Mouse (Mus musculus) liver, adult 10 weeks (tissue): ENCODE results near the gene Acy3. TPM values are rescaled to one million over a fixed set of nuclear protein-coding genes. Genes with fewer than 3 reads are reported as not detected.

ENCODE experiments used
- polyA plus RNA-seq: library from polyadenylated mRNA; stranded (reverse); fragments of 350-450 nt; fragmentation: Illumina TruSeq; extraction: RNeasy Lipid Tissue Mini Kit (QIAGEN cat#74804); gene quantifications from one replicate; pipeline ENCODE4 v1.2.3, GENCODE M21; 2014; ENCODE audit warnings: low read depth, low replicate concordance

Acy3 gene
- polyA plus RNA-seq, result 15.3 TPM

DNA sequence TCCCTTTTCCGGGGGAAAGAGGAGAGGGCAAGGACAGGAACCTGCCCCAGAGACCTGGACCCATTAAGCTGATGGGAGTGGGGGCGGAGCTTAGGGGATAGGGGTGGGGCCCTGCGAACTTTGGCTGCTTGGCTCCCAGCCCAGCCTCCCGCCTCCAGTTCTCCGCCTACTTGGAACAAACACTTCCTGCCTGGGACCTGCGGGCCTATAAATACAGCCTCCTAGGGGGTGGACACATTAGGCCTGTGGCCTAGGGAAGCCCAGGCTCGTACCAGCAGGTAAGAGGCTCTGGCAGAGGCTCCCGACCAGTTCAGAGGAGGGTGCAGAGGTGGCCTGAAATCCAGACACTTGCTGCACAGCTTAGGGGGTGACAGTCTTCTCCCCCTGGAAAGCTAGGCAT, at the start of gene Acy3:
Gene Acy3 (plus strand): TSS at position 237 of the 400 bp plus-strand sequence.

DNA sequence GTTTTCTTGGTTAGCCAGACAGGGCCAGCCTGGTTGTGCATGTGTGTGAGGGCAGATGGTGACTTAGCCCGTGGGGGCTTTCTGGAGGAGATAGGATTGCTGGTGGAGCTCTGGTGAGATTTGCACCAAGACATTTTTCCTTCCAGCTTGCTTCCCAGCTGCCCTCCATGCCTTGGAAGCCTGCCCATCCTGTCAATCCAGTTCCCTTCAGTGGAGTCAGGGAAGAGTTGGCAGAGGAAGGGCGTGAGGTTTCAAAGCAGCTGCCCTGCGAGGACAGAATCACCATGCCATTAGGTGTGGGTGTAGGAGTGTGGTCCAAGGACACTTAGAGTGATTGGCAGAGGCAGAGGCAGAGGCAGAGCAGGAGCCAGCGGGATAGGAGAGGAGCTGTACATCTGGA, 27.9 kb upstream of the Acy3 start, which contains the start of gene Aldh3b3:
Gene Aldh3b3 (plus strand): TSS at position 176 of the 400 bp plus-strand sequence.

DNA sequence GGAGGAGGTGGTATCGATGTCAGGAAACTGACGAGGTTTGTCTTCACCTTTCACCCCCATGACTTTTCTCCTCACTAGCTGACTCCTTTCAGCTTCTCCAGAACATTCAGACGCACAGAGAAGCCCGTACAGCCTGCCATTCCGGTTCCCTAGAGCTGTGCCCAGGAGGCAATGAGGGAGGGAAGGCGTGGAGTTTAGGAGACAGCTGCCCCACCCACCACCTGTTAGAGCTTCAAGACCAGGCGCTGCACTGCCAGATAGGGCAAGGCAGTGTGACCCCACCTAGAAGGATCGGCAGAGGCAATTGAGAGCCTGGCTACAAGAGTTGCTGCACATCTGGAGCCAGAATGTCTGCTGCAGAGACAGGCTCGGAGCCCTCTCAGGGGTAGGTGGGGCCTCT, 14.1 kb upstream of the Acy3 start, which contains the start of gene Aldh3b2:
Gene Aldh3b2 (plus strand): TSS at position 100 of the 400 bp plus-strand sequence.

DNA sequence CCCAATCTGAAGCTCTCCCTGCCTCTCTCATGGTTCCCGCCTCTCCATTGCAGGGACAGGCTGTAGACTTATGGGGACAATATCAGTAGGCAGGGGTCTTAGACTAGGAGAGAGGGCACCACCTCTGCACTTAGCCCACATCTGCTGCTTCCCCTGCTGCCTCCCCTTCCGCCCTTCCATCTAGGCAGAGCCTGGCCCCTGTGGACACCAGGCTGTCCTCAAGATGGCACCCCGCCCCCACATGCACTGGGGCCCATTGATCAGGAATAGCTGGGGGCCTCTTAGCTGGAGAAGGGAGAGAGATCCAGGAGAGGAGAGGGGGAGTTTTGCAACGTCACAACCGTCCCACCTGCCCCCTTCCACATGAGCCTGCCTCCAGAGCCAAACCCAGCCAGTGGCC, 6.0 kb downstream of the Acy3 start, which contains the start of gene Tbx10:
Gene Tbx10 (plus strand): TSS at position 337 of the 400 bp plus-strand sequence.

DNA sequence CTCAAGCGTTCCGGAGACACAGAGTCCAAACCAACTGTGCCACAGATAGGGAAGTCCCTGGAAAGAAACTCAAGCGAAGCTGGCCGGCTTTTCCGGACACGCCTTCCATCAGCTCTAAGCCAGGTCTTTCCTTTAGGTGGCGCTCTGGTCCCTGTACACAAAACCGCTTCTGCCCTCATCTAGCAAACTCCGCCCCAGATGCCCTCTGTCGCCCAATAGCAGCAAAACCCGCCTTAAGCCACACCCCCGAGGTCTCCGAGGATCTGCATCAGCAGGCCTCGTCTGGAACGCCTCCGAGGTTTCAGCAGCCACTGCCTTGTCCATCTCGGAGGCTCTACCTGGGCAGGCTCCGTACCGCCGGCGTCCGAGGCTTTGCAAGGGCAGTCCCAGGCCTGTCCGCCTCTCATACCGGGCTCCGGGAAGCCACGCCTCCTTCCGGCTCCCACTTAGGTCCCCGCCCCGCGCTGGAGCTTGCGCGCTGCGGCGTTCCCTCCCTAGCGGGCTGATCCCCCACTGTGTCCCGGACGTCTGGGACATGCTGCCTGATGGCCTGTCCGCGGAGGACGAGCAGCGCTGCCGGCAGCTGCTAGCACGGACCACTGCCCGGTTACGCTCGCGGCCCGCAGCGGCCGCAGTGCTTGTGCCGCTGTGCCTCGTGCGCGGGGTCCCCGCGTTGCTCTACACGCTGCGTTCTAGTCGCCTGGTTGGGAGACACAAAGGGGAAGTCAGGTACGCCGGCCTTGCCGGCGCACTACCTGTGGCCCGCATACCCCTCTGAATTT, 13.9 kb downstream of the Acy3 start, which contains the start of the genes Nudt8 and Gm49405:
Gene Nudt8 (plus strand): TSS at position 462 of the 782 bp plus-strand sequence.
Gene Gm49405 (plus strand): TSS at position 508 of the 782 bp plus-strand sequence.

DNA sequence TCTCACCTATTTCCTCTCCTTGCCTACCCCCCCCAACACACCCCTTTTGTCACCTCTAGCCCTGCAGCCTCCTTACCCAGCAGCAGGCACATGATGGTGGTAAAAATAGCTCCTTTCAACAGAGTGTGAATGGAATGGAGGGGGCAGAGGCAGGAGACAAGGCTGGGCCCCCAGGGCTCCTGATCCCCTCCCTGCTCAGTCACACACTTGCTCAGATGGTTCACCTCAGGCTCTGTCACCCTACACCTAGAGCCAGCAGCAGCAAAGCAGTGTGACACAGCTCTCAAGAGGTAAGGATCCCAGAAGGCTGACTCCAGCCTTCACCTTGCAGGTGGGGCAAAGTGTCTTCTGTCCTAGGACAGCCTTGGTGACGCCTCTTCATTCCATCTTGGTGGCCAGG, 16.7 kb downstream of the Acy3 start, which contains the start of gene Doc2g:
Gene Doc2g (plus strand): TSS at position 202 of the 400 bp plus-strand sequence.

DNA sequence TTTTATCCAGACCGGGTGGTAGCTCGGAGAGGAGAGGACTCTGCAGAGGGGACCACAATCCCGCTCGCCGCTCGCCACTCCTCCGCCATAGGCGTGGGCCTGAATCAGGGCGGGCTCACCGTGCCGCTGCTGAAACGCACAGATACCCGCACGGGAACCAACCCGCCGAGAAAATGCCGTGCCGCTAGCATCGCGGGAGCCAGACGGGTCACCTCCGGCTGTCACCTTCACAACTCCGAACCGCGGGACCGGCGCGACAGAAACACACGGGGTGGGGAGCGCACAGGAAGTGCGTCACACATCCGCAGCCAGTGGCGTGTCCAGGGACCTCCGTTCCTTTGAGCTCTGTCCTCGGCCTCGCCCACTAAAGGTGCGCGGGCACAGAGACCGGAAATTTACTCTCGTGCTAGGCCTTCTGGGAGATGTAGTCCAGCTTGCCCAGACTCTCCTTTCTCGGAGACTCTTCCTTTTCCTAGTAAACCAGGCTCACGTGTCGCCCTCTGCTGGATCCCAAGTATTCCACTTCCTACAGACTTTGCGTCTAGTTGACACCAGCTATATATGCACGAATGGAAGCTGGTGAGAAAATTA, 26.2 kb downstream of the Acy3 start, which contains the start of gene Ndufv1:
Gene Ndufv1 (minus strand): TSS at position 375 of the 591 bp plus-strand sequence.

DNA sequence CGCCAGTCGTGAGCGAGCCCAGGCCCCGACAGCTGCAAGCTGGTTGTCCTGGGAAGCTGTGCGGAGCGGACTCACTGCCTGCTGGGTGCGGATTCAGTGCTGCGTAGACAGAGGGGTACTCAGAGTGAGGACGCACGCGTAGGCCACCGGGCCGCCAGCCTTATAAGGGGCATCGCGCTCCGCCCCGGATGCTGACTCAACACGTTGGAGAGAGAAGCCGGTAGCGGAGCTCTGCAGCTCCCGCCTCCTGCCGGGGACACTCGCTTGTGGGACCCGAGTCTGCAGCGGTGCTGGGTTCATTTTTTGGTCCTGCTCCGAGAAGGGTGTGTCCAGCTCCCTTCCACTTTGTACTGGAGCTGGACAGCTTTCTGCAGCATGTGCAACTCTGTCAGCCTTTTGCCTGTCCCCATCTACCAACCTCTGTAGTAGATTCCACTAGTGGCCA, 51.4 kb downstream of the Acy3 start, which contains the start of gene Gstp1:
Gene Gstp1 (minus strand): TSS at position 198 of the 445 bp plus-strand sequence.

Other genes starting within 250 kb of the Acy3 start
- 38.7 TPM for gene Kmt5b, start 219.1 kb upstream of the Acy3 start, polyA plus RNA-seq
- gene Chka, start 134.8 kb upstream of the Acy3 start, polyA plus RNA-seq, result 87.4 TPM
- 7.2 TPM for gene Tcirg1, start 79.4 kb upstream of the Acy3 start, polyA plus RNA-seq
- 7.7 TPM for gene Ndufs8, start 73.8 kb upstream of the Acy3 start, polyA plus RNA-seq
- not detected for gene Aldh3b1, start 56.8 kb upstream of the Acy3 start, polyA plus RNA-seq
- 3.1 TPM for gene Unc93b1, start 51.4 kb upstream of the Acy3 start, polyA plus RNA-seq
- 0.64 TPM for gene Aldh3b3, start 27.9 kb upstream of the Acy3 start, polyA plus RNA-seq
- not detected for gene Aldh3b2, start 14.2 kb upstream of the Acy3 start, polyA plus RNA-seq
- not detected for gene Tbx10, start 6.2 kb downstream of the Acy3 start, polyA plus RNA-seq
- not detected for gene Nudt8, start 14.0 kb downstream of the Acy3 start, polyA plus RNA-seq
- 0.13 TPM for gene Gm49405, start 14.1 kb downstream of the Acy3 start, polyA plus RNA-seq
- gene Doc2g, start 16.7 kb downstream of the Acy3 start, polyA plus RNA-seq, result not detected
- 25.4 TPM for gene Ndufv1, start 26.2 kb downstream of the Acy3 start, polyA plus RNA-seq
- gene Gstp1, start 51.4 kb downstream of the Acy3 start, polyA plus RNA-seq, result 51.4 TPM
- 1.1 TPM for gene Gstp2, start 59.5 kb downstream of the Acy3 start, polyA plus RNA-seq
- gene Gstp3, start 73.0 kb downstream of the Acy3 start, polyA plus RNA-seq, result 2.0 TPM
- gene Cabp2, start 95.0 kb downstream of the Acy3 start, polyA plus RNA-seq, result not detected
- 1.9 TPM for gene Cdk2ap2, start 110.6 kb downstream of the Acy3 start, polyA plus RNA-seq
- 0.19 TPM for gene Pitpnm1, start 113.4 kb downstream of the Acy3 start, polyA plus RNA-seq
- 0.53 TPM for gene Aip, start 139.3 kb downstream of the Acy3 start, polyA plus RNA-seq
- not detected for gene Gpr152, start 153.2 kb downstream of the Acy3 start, polyA plus RNA-seq
- gene Cabp4, start 157.5 kb downstream of the Acy3 start, polyA plus RNA-seq, result 0.26 TPM
- 19.7 TPM for gene Coro1b, start 162.0 kb downstream of the Acy3 start, polyA plus RNA-seq
- gene Ptprcap, start 167.0 kb downstream of the Acy3 start, polyA plus RNA-seq, result 2.3 TPM
- gene Rps6kb2, start 176.8 kb downstream of the Acy3 start, polyA plus RNA-seq, result 3.4 TPM
- gene Carns1, start 188.9 kb downstream of the Acy3 start, polyA plus RNA-seq, result 0.64 TPM
- not detected for gene Tbc1d10c, start 204.7 kb downstream of the Acy3 start, polyA plus RNA-seq
- gene Ppp1ca, start 205.5 kb downstream of the Acy3 start, polyA plus RNA-seq, result 76.1 TPM
- 1.6 TPM for gene Rad9a, start 215.1 kb downstream of the Acy3 start, polyA plus RNA-seq
- 0.56 TPM for gene Clcf1, start 227.7 kb downstream of the Acy3 start, polyA plus RNA-seq
- not detected for gene AC109138.7, start 227.8 kb downstream of the Acy3 start, polyA plus RNA-seq
- 1.7 TPM for gene Pold4, start 245.3 kb downstream of the Acy3 start, polyA plus RNA-seq